Mouse (Mus musculus) liver, adult 2 months (tissue): ENCODE data around the gene Begain.

ENCODE experiments used
- CTCF ChIP-seq: fragments of 200-500 bp; IDR thresholded peaks from 2 replicates; pipeline ENCODE4 v1.5.1; 2011; ENCODE audit warnings: low read depth, low read length, control low read depth
- POLR2A ChIP-seq: fragments of 200-500 bp; IDR thresholded peaks from 2 replicates; pipeline ENCODE4 v1.6.1; 2011; ENCODE audit warnings: low read length, control low read depth; ENCODE audit not compliant: insufficient read depth; ENCODE audit errors: extremely low read depth

DNA sequence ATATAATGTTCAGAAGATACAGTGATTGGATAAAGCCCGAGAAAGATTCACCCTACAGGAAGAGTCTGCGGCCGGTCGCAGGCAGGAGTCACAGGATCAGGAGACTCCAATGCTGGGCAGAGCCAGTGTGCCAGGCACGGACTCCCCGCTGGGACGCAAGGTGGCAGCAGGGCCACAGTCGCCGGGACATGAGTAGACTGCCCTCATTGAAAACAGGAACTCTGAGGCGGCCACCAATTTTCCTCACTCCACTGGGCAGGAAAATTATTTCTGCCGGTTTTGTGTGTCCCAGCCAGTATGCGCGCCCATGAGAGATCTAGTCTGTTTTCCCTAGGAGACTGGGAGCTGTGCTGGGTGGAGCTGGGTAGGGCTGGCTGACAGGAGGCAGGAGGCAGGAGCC is 3.2 kb upstream of the Begain start:
- TF ChIP-seq CTCF (no peak), POLR2A (no peak)
